Mouse (Mus musculus) right cerebral cortex, adult 18-20 months (tissue): ENCODE measurements around the gene Mob3b.

ENCODE experiments used
- DNase-seq: peaks from one replicate; pipeline ENCODE4 v3.0.0; 2022; ENCODE audit warnings: mixed read lengths

The Mob3b gene

GRCm38 (mm10) chr4:35146597-35146996 is 10.7 kb downstream of the Mob3b start:
- DNase-seq = no peak

GRCm38 (mm10) chr4:35145726-35146125 is 11.6 kb downstream of the Mob3b start:
- DNase-seq = no peak

- DNase-seq = no peak
Measured at GRCm38 (mm10) chr4:35143472-35144102, 13.7 kb downstream of the Mob3b start.

GRCm38 (mm10) chr4:35140317-35140716 is 17.0 kb downstream of the Mob3b start:
- no peak for DNase-seq

GRCm38 (mm10) chr4:35138077-35138476 is 19.2 kb downstream of the Mob3b start:
- DNase-seq = no peak

GRCm38 (mm10) chr4:35136996-35137395 is 20.3 kb downstream of the Mob3b start:
- DNase-seq = no peak

GRCm38 (mm10) chr4:35135806-35136205 is 21.5 kb downstream of the Mob3b start:
- DNase-seq = no peak

GRCm38 (mm10) chr4:35134846-35135611 is 22.3 kb downstream of the Mob3b start:
- no peak for DNase-seq

GRCm38 (mm10) chr4:35133411-35133810 is 23.9 kb downstream of the Mob3b start:
- DNase-seq = no peak

- no peak for DNase-seq
Measured at GRCm38 (mm10) chr4:35131592-35131991, 25.7 kb downstream of the Mob3b start.

- DNase-seq = no peak
Measured at GRCm38 (mm10) chr4:35130411-35130948, 26.8 kb downstream of the Mob3b start.

GRCm38 (mm10) chr4:35127759-35128158 is 29.5 kb downstream of the Mob3b start:
- DNase-seq = no peak

GRCm38 (mm10) chr4:35126776-35127175 is 30.5 kb downstream of the Mob3b start:
- no peak for DNase-seq

GRCm38 (mm10) chr4:35125299-35125777 is 31.9 kb downstream of the Mob3b start:
- DNase-seq = no peak

- no peak for DNase-seq
Measured at GRCm38 (mm10) chr4:35124027-35124426, 33.3 kb downstream of the Mob3b start.

GRCm38 (mm10) chr4:35123087-35123486 is 34.2 kb downstream of the Mob3b start:
- DNase-seq = no peak

GRCm38 (mm10) chr4:35121060-35121459 is 36.2 kb downstream of the Mob3b start:
- DNase-seq = no peak

- no peak for DNase-seq
Measured at GRCm38 (mm10) chr4:35120575-35120974, 36.7 kb downstream of the Mob3b start.

- DNase-seq = no peak
Measured at GRCm38 (mm10) chr4:35120159-35120558, 37.1 kb downstream of the Mob3b start.

- no peak for DNase-seq
Measured at GRCm38 (mm10) chr4:35118851-35119250, 38.4 kb downstream of the Mob3b start.

- DNase-seq = no peak
Measured at GRCm38 (mm10) chr4:35117144-35117543, 40.1 kb downstream of the Mob3b start.

GRCm38 (mm10) chr4:35115933-35116332 is 41.4 kb downstream of the Mob3b start:
- no peak for DNase-seq

- no peak for DNase-seq
Measured at GRCm38 (mm10) chr4:35114950-35115349, 42.3 kb downstream of the Mob3b start.
